Mouse (Mus musculus): ENCODE results near the gene Cwc22. TPM values are rescaled to one million over a fixed set of nuclear protein-coding genes. Genes with fewer than 3 reads are reported as not detected.

Cwc22 gene
- polyA plus RNA-seq, 1 experiment: 8.5 TPM

- TF ChIP-seq CEBPB (IDR thresholded peaks at IDR 0.05; ENCODE audit: low read depth): no peak
- TF ChIP-seq MAX (IDR thresholded peaks at IDR 0.05): no peak
- no peak for TF ChIP-seq MYOD1 (IDR thresholded peaks at IDR 0.05; ENCODE audit: control insufficient read depth, insufficient read length, low read depth)
- no peak for TF ChIP-seq FOSL1 (IDR thresholded peaks at IDR 0.05; ENCODE audit: insufficient read depth, low read length, poor library complexity, severe bottlenecking)
- TF ChIP-seq MYOG (IDR thresholded peaks at IDR 0.05; ENCODE audit: control insufficient read depth, extremely low read depth, insufficient read length): no peak
- no peak for TF ChIP-seq CTCF (IDR thresholded peaks at IDR 0.05; ENCODE audit: control insufficient read depth, insufficient read depth, insufficient read length)
- TF ChIP-seq USF1 (IDR thresholded peaks at IDR 0.05; ENCODE audit: low read depth): no peak
- Histone ChIP-seq H3K79me2 (ENCODE audit: control insufficient read depth, insufficient read depth) (no peaks in the 10 kb centered on the region), H3K4me3 (ENCODE audit: insufficient read depth, poor library complexity, severe bottlenecking) (no peak overlapping the region), H3K27me3 (ENCODE audit: control insufficient read depth, insufficient read depth, insufficient read length) (no peaks in the 10 kb centered on the region), H3ac (ENCODE audit: control insufficient read depth, insufficient read length, low read depth) (no peak overlapping the region), H3K79me3 (ENCODE audit: low read depth) (no peaks in the 10 kb centered on the region), H3K36me3 (ENCODE audit: control insufficient read depth, insufficient read depth) (peaks cover 94% of the 10 kb centered on the region)
Observed at GRCm38 (mm10) chr2:77918474-77918873, 27.7 kb downstream of the Cwc22 start.

GRCm38 (mm10) chr2:77918006-77918405 lies 28.2 kb downstream of the Cwc22 start:
- Histone ChIP-seq H3ac (ENCODE audit: control insufficient read depth, insufficient read length, low read depth) (no peak overlapping the region), H3K79me3 (ENCODE audit: low read depth) (no peaks in the 10 kb centered on the region), H3K79me2 (ENCODE audit: control insufficient read depth, insufficient read depth) (no peaks in the 10 kb centered on the region), H3K36me3 (ENCODE audit: control insufficient read depth, insufficient read depth) (peaks cover 94% of the 10 kb centered on the region), H3K4me3 (ENCODE audit: insufficient read depth, poor library complexity, severe bottlenecking) (no peak overlapping the region), H3K27me3 (ENCODE audit: control insufficient read depth, insufficient read depth, insufficient read length) (no peaks in the 10 kb centered on the region)
- no peak for TF ChIP-seq MYOD1 (IDR thresholded peaks at IDR 0.05; ENCODE audit: control insufficient read depth, insufficient read length, low read depth)
- no peak for TF ChIP-seq MYOG (IDR thresholded peaks at IDR 0.05; ENCODE audit: control insufficient read depth, extremely low read depth, insufficient read length)
- TF ChIP-seq USF1 (IDR thresholded peaks at IDR 0.05; ENCODE audit: low read depth): no peak
- TF ChIP-seq CEBPB (IDR thresholded peaks at IDR 0.05; ENCODE audit: low read depth): no peak
- no peak for TF ChIP-seq CTCF (IDR thresholded peaks at IDR 0.05; ENCODE audit: control insufficient read depth, insufficient read depth, insufficient read length)
- TF ChIP-seq FOSL1 (IDR thresholded peaks at IDR 0.05; ENCODE audit: insufficient read depth, low read length, poor library complexity, severe bottlenecking): no peak
- no peak for TF ChIP-seq MAX (IDR thresholded peaks at IDR 0.05)

- no peaks in the 10 kb centered on the region for H3K27me3 ChIP-seq (ENCODE audit: control insufficient read depth, insufficient read depth, insufficient read length)
- TF ChIP-seq CTCF (IDR thresholded peaks at IDR 0.05; ENCODE audit: control insufficient read depth, insufficient read depth, insufficient read length) (no peak), MYOD1 (IDR thresholded peaks at IDR 0.05; ENCODE audit: control insufficient read depth, insufficient read length, low read depth) (no peak), MYOG (IDR thresholded peaks at IDR 0.05; ENCODE audit: control insufficient read depth, extremely low read depth, insufficient read length) (no peak), CEBPB (IDR thresholded peaks at IDR 0.05; ENCODE audit: low read depth) (no peak), FOSL1 (IDR thresholded peaks at IDR 0.05; ENCODE audit: insufficient read depth, low read length, poor library complexity, severe bottlenecking) (no peak), USF1 (IDR thresholded peaks at IDR 0.05; ENCODE audit: low read depth) (no peak), MAX (IDR thresholded peaks at IDR 0.05) (no peak)
- H3K36me3 ChIP-seq (ENCODE audit: control insufficient read depth, insufficient read depth): peaks cover 88% of the 10 kb centered on the region
Observed at GRCm38 (mm10) chr2:77917360-77917734, 28.8 kb downstream of the Cwc22 start.

GRCm38 (mm10) chr2:77916586-77917359 lies 29.4 kb downstream of the Cwc22 start:
- H3K4me3 ChIP-seq (ENCODE audit: insufficient read depth, poor library complexity, severe bottlenecking): no peak overlapping the region
- no peak overlapping the region for H3ac ChIP-seq (ENCODE audit: control insufficient read depth, insufficient read length, low read depth)
- H3K27me3 ChIP-seq (ENCODE audit: control insufficient read depth, insufficient read depth, insufficient read length): no peaks in the 10 kb centered on the region
- no peaks in the 10 kb centered on the region for H3K79me3 ChIP-seq (ENCODE audit: low read depth)
- peaks cover 86% of the 10 kb centered on the region for H3K36me3 ChIP-seq (ENCODE audit: control insufficient read depth, insufficient read depth)
- TF ChIP-seq CEBPB (IDR thresholded peaks at IDR 0.05; ENCODE audit: low read depth): no peak
- TF ChIP-seq MYOG (IDR thresholded peaks at IDR 0.05; ENCODE audit: control insufficient read depth, extremely low read depth, insufficient read length): no peak
- TF ChIP-seq CTCF (IDR thresholded peaks at IDR 0.05; ENCODE audit: control insufficient read depth, insufficient read depth, insufficient read length): no peak
- TF ChIP-seq MYOD1 (IDR thresholded peaks at IDR 0.05; ENCODE audit: control insufficient read depth, insufficient read length, low read depth): no peak
- TF ChIP-seq USF1 (IDR thresholded peaks at IDR 0.05; ENCODE audit: low read depth): no peak
- no peak for TF ChIP-seq MAX (IDR thresholded peaks at IDR 0.05)
- no peak for TF ChIP-seq FOSL1 (IDR thresholded peaks at IDR 0.05; ENCODE audit: insufficient read depth, low read length, poor library complexity, severe bottlenecking)
- no peaks in the 10 kb centered on the region for H3K79me2 ChIP-seq (ENCODE audit: control insufficient read depth, insufficient read depth)

More at GRCm38 (mm10) chr2:77917360-77917734, 28.8 kb downstream of the Cwc22 start:
- no peaks in the 10 kb centered on the region for H3K79me3 ChIP-seq (ENCODE audit: low read depth)
- H3K79me2 ChIP-seq (ENCODE audit: control insufficient read depth, insufficient read depth): no peaks in the 10 kb centered on the region
- H3ac ChIP-seq (ENCODE audit: control insufficient read depth, insufficient read length, low read depth): no peak overlapping the region
- no peak overlapping the region for H3K4me3 ChIP-seq (ENCODE audit: insufficient read depth, poor library complexity, severe bottlenecking)

GRCm38 (mm10) chr2:77915187-77915586 lies 31.0 kb downstream of the Cwc22 start:
- TF ChIP-seq CEBPB (IDR thresholded peaks at IDR 0.05; ENCODE audit: low read depth) (no peak), FOSL1 (IDR thresholded peaks at IDR 0.05; ENCODE audit: insufficient read depth, low read length, poor library complexity, severe bottlenecking) (no peak), MYOG (IDR thresholded peaks at IDR 0.05; ENCODE audit: control insufficient read depth, extremely low read depth, insufficient read length) (no peak), MAX (IDR thresholded peaks at IDR 0.05) (no peak), CTCF (IDR thresholded peaks at IDR 0.05; ENCODE audit: control insufficient read depth, insufficient read depth, insufficient read length) (no peak), MYOD1 (IDR thresholded peaks at IDR 0.05; ENCODE audit: control insufficient read depth, insufficient read length, low read depth) (no peak), USF1 (IDR thresholded peaks at IDR 0.05; ENCODE audit: low read depth) (no peak)
- H3ac ChIP-seq (ENCODE audit: control insufficient read depth, insufficient read length, low read depth): no peak overlapping the region

More at GRCm38 (mm10) chr2:77915187-77915586, 31.0 kb downstream of the Cwc22 start:
- Histone ChIP-seq H3K27me3 (ENCODE audit: control insufficient read depth, insufficient read depth, insufficient read length) (no peaks in the 10 kb centered on the region), H3K36me3 (ENCODE audit: control insufficient read depth, insufficient read depth) (peaks cover 91% of the 10 kb centered on the region), H3K79me3 (ENCODE audit: low read depth) (no peaks in the 10 kb centered on the region), H3K4me3 (ENCODE audit: insufficient read depth, poor library complexity, severe bottlenecking) (no peak overlapping the region), H3K79me2 (ENCODE audit: control insufficient read depth, insufficient read depth) (no peaks in the 10 kb centered on the region)

All from C2C12 (cell line).